Mouse (Mus musculus) megakaryocyte-erythroid progenitor cell, adult 5-6 weeks (primary cell): Measurements from ENCODE around the gene Dgkg. TPM values are rescaled to one million over a fixed set of nuclear protein-coding genes. Genes with fewer than 3 reads are reported as not detected.

ENCODE experiments used
- ATAC-seq: replicated peaks from 2 replicates; pipeline ENCODE4 v1.8.0; 2016; ENCODE audit warnings: mild to moderate bottlenecking, inconsistent platforms; ENCODE audit not compliant: severe bottlenecking, poor library complexity, low FRiP score, low TSS enrichment
- total RNA-seq, 2 experiments: library from RNA; stranded (forward) in 1 of 2; stranded (reverse) in 1 of 2; fragments of 200-1000, 215-1000 nt in 1 of 2; fragments of >200 nt in 1 of 2; fragmentation: Nextera tagmentation in 1 of 2; gene quantifications; 2 replicates each; pipeline ENCODE4 v1.2.3; 2014 to 2017

Dgkg gene
- total RNA-seq, 2 experiments from 2014 or later, result 0.38 to 0.66 TPM

- no peak for ATAC-seq
Measured at GRCm38 (mm10) chr16:22653817-22654476, 3.1 kb downstream of the Dgkg start.

- no peak for ATAC-seq
Measured at GRCm38 (mm10) chr16:22651244-22651643, 5.8 kb downstream of the Dgkg start.

GRCm38 (mm10) chr16:22645256-22645655, 11.8 kb downstream of the Dgkg start:
- no peak for ATAC-seq

- ATAC-seq, result no peak
Measured at GRCm38 (mm10) chr16:22643460-22643859, 13.6 kb downstream of the Dgkg start.

GRCm38 (mm10) chr16:22642953-22643352, 14.1 kb downstream of the Dgkg start:
- no peak for ATAC-seq

GRCm38 (mm10) chr16:22642054-22642453, 15.0 kb downstream of the Dgkg start:
- ATAC-seq, result no peak

- no peak for ATAC-seq
Measured at GRCm38 (mm10) chr16:22641588-22641987, 15.4 kb downstream of the Dgkg start.

- no peak for ATAC-seq
Measured at GRCm38 (mm10) chr16:22637311-22637710, 19.7 kb downstream of the Dgkg start.

GRCm38 (mm10) chr16:22635706-22636105, 21.3 kb downstream of the Dgkg start:
- no peak for ATAC-seq

GRCm38 (mm10) chr16:22633063-22633462, 24.0 kb downstream of the Dgkg start:
- ATAC-seq, result no peak

GRCm38 (mm10) chr16:22630351-22630750, 26.7 kb downstream of the Dgkg start:
- no peak for ATAC-seq

GRCm38 (mm10) chr16:22629900-22630299, 27.1 kb downstream of the Dgkg start:
- ATAC-seq, result no peak

GRCm38 (mm10) chr16:22625987-22626386, 31.0 kb downstream of the Dgkg start:
- no peak for ATAC-seq

GRCm38 (mm10) chr16:22625412-22625811, 31.6 kb downstream of the Dgkg start:
- ATAC-seq, result no peak

GRCm38 (mm10) chr16:22622286-22622685, 34.7 kb downstream of the Dgkg start:
- ATAC-seq, result no peak

- ATAC-seq, result no peak
Measured at GRCm38 (mm10) chr16:22621299-22621920, 35.6 kb downstream of the Dgkg start.

GRCm38 (mm10) chr16:22618424-22619056, 38.5 kb downstream of the Dgkg start:
- no peak for ATAC-seq

GRCm38 (mm10) chr16:22615805-22616204, 41.2 kb downstream of the Dgkg start:
- no peak for ATAC-seq

- ATAC-seq, result no peak
Measured at GRCm38 (mm10) chr16:22613186-22614073, 43.6 kb downstream of the Dgkg start.

- no peak for ATAC-seq
Measured at GRCm38 (mm10) chr16:22608046-22608445, 49.0 kb downstream of the Dgkg start.
